ENCODE assay signal across 8 mouse cellular contexts in genomic region chr11:94210191-94211086, GRCm38 (mm10). TPM values are rescaled to one million over a fixed set of nuclear protein-coding genes. Genes with fewer than 3 reads are reported as not detected.
DNase-seq lines count a peak whose midpoint lies in the region; ATAC-seq and TF ChIP-seq lines count a peak whose summit lies in the region.

No protein-coding gene starts in this region.

- peak overlapping the region; percentile 60 to 66 (median 64) for H3K4me3 ChIP-seq in CH12.LX (replicated peaks in 1 of 3; ENCODE audit: low read depth in 2 of 3, low read length in 2 of 3, poor library complexity in 1 of 3)
- peak overlapping the region; percentile 99 for H3K4me3 ChIP-seq in forebrain, embryonic 12.5 days (replicated peaks)
- H3K4me3 ChIP-seq in liver, postnatal 0 days (ENCODE audit: low read depth, low read length): peak overlapping the region; percentile 100
- peak overlapping the region; percentile 42 for H3K4me3 ChIP-seq in neural tube, embryonic 14.5 days (ENCODE audit: low read depth, low read length)

- H3K36me3 ChIP-seq in CH12.LX (replicated peaks in 1 of 2; ENCODE audit: control insufficient read depth in 1 of 2, insufficient read depth in 1 of 2, low read length in 1 of 2): peaks cover 10 to 13% of the 10 kb centered on the region in 2 experiments
- H3K36me3 ChIP-seq in forebrain, embryonic 12.5 days (replicated peaks): peaks cover 12% of the 10 kb centered on the region
- H3K36me3 ChIP-seq in liver, postnatal 0 days (replicated peaks; ENCODE audit: insufficient read depth, low read length): peaks cover 10% of the 10 kb centered on the region
- H3K36me3 ChIP-seq in neural tube, embryonic 14.5 days (ENCODE audit: control insufficient read depth, insufficient read depth, low read length): peaks cover 9% of the 10 kb centered on the region; the same call in 1 of the 2 replicates

- TF ChIP-seq EP300 in CH12.LX (IDR thresholded peaks at IDR 0.05; ENCODE audit: low read length): no peak
- TF ChIP-seq EP300 in liver, postnatal 0 days (IDR thresholded peaks at IDR 0.05; ENCODE audit: low read depth): 0 out of 2 replicates have a peak, but pooled peaks have one; percentile 7

- dilution Hi-C loops in CH12.LX (cut with MboI; ENCODE audit: extremely low pct_ligation_motif_present, extremely low pct_unique_long_range_greater_than_20kb, low sequenced_read_pairs): no loop called here

- H3K9ac ChIP-seq in CH12.LX (ENCODE audit: insufficient read depth, low read depth): peak overlapping the region; percentile 31
- peak overlapping the region; percentile 64 for H3K9ac ChIP-seq in forebrain, embryonic 12.5 days
- peak overlapping the region; percentile 83 for H3K9ac ChIP-seq in liver, postnatal 0 days (replicated peaks)
- peak overlapping the region; percentile 56 for H3K9ac ChIP-seq in neural tube, embryonic 14.5 days (replicated peaks; ENCODE audit: low read depth, low read length)

- intact Hi-C loops in heart, postnatal 10 days (cut with DNase I): no loop called here

- DNase-seq in CH12.LX (ENCODE audit: extremely low read depth): peak; percentile 96
- DNase-seq in c-Kit-positive CD71-positive TER-119-negative erythroid progenitor cells, embryonic 14.5 days (ENCODE audit: low read depth): peak; percentile 93
- peak; percentile 94 to 95 for DNase-seq in heart, postnatal 10 days
- peak; percentile 94 for DNase-seq in large intestine, adult 2 months (ENCODE audit: low read depth, low spot score)
- peak; percentile 90 for DNase-seq in liver, postnatal 0 days
- DNase-seq in testis, postnatal 10 days (ENCODE audit: low spot score): peak; percentile 82

- peak; percentile 53; the same call in 1 of the 2 replicates for TF ChIP-seq POLR2A in CH12.LX (IDR thresholded peaks at IDR 0.05; ENCODE audit: low read depth, low read length)

- peaks cover 5% of the 10 kb centered on the region for H3K27me3 ChIP-seq in CH12.LX (replicated peaks)
- H3K27me3 ChIP-seq in forebrain, embryonic 12.5 days: no peaks in the 10 kb centered on the region
- H3K27me3 ChIP-seq in liver, postnatal 0 days (ENCODE audit: insufficient read depth, low read length): no peaks in the 10 kb centered on the region
- no peaks in the 10 kb centered on the region for H3K27me3 ChIP-seq in neural tube, embryonic 14.5 days (ENCODE audit: control insufficient read depth, insufficient read depth, low read length)

- TF ChIP-seq CTCF in CH12.LX (conservative IDR thresholded peaks at IDR 0.05 in 1 of 2, IDR thresholded peaks at IDR 0.05 in 1 of 2; ENCODE audit: low read depth in 2 of 2, low read length in 2 of 2): peak in 1 of 2 experiments; percentile 25; a peak in 1 of 4 replicates
- 0 out of 2 replicates have a peak, but pooled peaks have one; percentile 11 for TF ChIP-seq CTCF in liver, postnatal 0 days (IDR thresholded peaks at IDR 0.05; ENCODE audit: low read depth)

- H3K27ac ChIP-seq in CH12.LX (ENCODE audit: insufficient read depth, low read depth): peak overlapping the region; percentile 65
- peak overlapping the region; percentile 98 for H3K27ac ChIP-seq in forebrain, embryonic 12.5 days
- peak overlapping the region; percentile 99 for H3K27ac ChIP-seq in liver, postnatal 0 days (ENCODE audit: low read depth)
- peak overlapping the region; percentile 98 for H3K27ac ChIP-seq in neural tube, embryonic 14.5 days (ENCODE audit: low read depth, low read length)

- peaks cover 4 to 22% of the 10 kb centered on the region in 2 experiments; a peak in 3 of 4 replicates for H3K4me1 ChIP-seq in CH12.LX (ENCODE audit: control insufficient read depth in 1 of 2, insufficient read depth in 2 of 2)
- H3K4me1 ChIP-seq in forebrain, embryonic 12.5 days: peaks cover 33% of the 10 kb centered on the region
- H3K4me1 ChIP-seq in liver, postnatal 0 days (ENCODE audit: insufficient read depth): peaks cover 7% of the 10 kb centered on the region; the same call in 1 of the 2 replicates
- H3K4me1 ChIP-seq in neural tube, embryonic 14.5 days (ENCODE audit: control insufficient read depth, insufficient read depth, low read length): peaks cover 16% of the 10 kb centered on the region

- no peaks in the 10 kb centered on the region for H3K9me3 ChIP-seq in CH12.LX (replicated peaks; ENCODE audit: low read length)
- H3K9me3 ChIP-seq in forebrain, embryonic 12.5 days: no peaks in the 10 kb centered on the region
- no peaks in the 10 kb centered on the region for H3K9me3 ChIP-seq in liver, postnatal 0 days (ENCODE audit: low read length)
- no peaks in the 10 kb centered on the region for H3K9me3 ChIP-seq in neural tube, embryonic 14.5 days (ENCODE audit: control insufficient read depth, low read length)

- under 1% methylated on average over 47 of the region's 56 CpGs for WGBS in forebrain, embryonic 12.5 days
- under 1% methylated on average over 43 of the region's 56 CpGs for WGBS in large intestine, adult 2 months
- under 1% methylated on average over 42 of the region's 56 CpGs for WGBS in liver, postnatal 0 days (ENCODE audit: insufficient replicate concordance)
- WGBS in neural tube, embryonic 14.5 days: under 1% methylated on average over 47 of the region's 56 CpGs

- no peak; the same call in 1 of the 2 replicates for TF ChIP-seq RAD21 in CH12.LX (IDR thresholded peaks at IDR 0.05; ENCODE audit: low read depth, low read length)

- peaks cover 29% of the 10 kb centered on the region for H3K79me2 ChIP-seq in CH12.LX (replicated peaks; ENCODE audit: control insufficient read depth, extremely low read depth, insufficient read depth, poor library complexity, severe bottlenecking)

- peak; percentile 76 for ATAC-seq in forebrain, embryonic 12.5 days (ENCODE audit: low FRiP score)
- ATAC-seq in liver, postnatal 0 days: peak; percentile 68
- ATAC-seq in neural tube, embryonic 14.5 days (ENCODE audit: low read depth): peak; percentile 82

- in situ Hi-C loops in CH12.LX (cut with MboI; ENCODE audit: low pct_ligation_motif_present, low pct_unique_long_range_greater_than_20kb, low sequenced_read_pairs): no loop called here

- H3K4me2 ChIP-seq in CH12.LX (ENCODE audit: insufficient read depth, low read depth, poor library complexity, severe bottlenecking): peak overlapping the region; percentile 85
- H3K4me2 ChIP-seq in forebrain, embryonic 12.5 days: peak overlapping the region; percentile 95
- peak overlapping the region; percentile 100 for H3K4me2 ChIP-seq in liver, postnatal 0 days (ENCODE audit: low read depth, low read length)
- H3K4me2 ChIP-seq in neural tube, embryonic 14.5 days (ENCODE audit: low read depth, low read length): peak overlapping the region; percentile 66

TF ChIP-seq in CH12.LX, 34 proteins besides CTCF, POLR2A, EP300 and RAD21 (continues in another document):
- no peak; the same call in 1 of the 2 replicates for TF ChIP-seq ZMIZ1 (IDR thresholded peaks at IDR 0.05; ENCODE audit: low read depth, low read length)
- TF ChIP-seq PAX5 (IDR thresholded peaks at IDR 0.05; ENCODE audit: low read length): no peak
- TF ChIP-seq MAX (IDR thresholded peaks at IDR 0.05; ENCODE audit: low read length): no peak; the same call in 1 of the 2 replicates
- TF ChIP-seq ZNF384 (IDR thresholded peaks at IDR 0.05; ENCODE audit: low read depth, low read length): 0 out of 2 replicates have a peak, but pooled peaks have one; percentile 34
- no peak for TF ChIP-seq KAT2A (IDR thresholded peaks at IDR 0.05; ENCODE audit: insufficient replicate concordance, low read length)
- no peak for TF ChIP-seq ZKSCAN1 (IDR thresholded peaks at IDR 0.05; ENCODE audit: borderline replicate concordance, low read depth, low read length)
- peak; percentile 5; the same call in 1 of the 2 replicates for TF ChIP-seq IRF4 (IDR thresholded peaks at IDR 0.05; ENCODE audit: low read depth, low read length)
- peak; percentile 11 for TF ChIP-seq MAZ (IDR thresholded peaks at IDR 0.05; ENCODE audit: low read depth, low read length)
- TF ChIP-seq MYC (IDR thresholded peaks at IDR 0.05; ENCODE audit: low read depth, low read length): peak; percentile 84
- TF ChIP-seq ETS1 (conservative IDR thresholded peaks at IDR 0.05; ENCODE audit: low read depth, low read length): peak; percentile 24; the same call in 1 of the 2 replicates
- TF ChIP-seq TBP (conservative IDR thresholded peaks at IDR 0.05; ENCODE audit: low read depth, low read length): no peak
- no peak; the same call in 1 of the 2 replicates for TF ChIP-seq NELFE (IDR thresholded peaks at IDR 0.05; ENCODE audit: low read depth, low read length)
- TF ChIP-seq SMC3 (IDR thresholded peaks at IDR 0.05; ENCODE audit: low read depth, low read length): peak; percentile 9; the same call in 1 of the 2 replicates
- TF ChIP-seq USF2 (conservative IDR thresholded peaks at IDR 0.05; ENCODE audit: low read depth, low read length): no peak
- TF ChIP-seq BHLHE40 (IDR thresholded peaks at IDR 0.05; ENCODE audit: low read depth, low read length): peak; percentile 61
- no peak for TF ChIP-seq UBTF (IDR thresholded peaks at IDR 0.05; ENCODE audit: low read depth, low read length)
- TF ChIP-seq USF1 (IDR thresholded peaks at IDR 0.05; ENCODE audit: low read depth, low read length): no peak
- no peak for TF ChIP-seq GABPA (IDR thresholded peaks at IDR 0.05; ENCODE audit: insufficient replicate concordance, low read depth, low read length)
- TF ChIP-seq JUN (IDR thresholded peaks at IDR 0.05; ENCODE audit: insufficient read depth, low read depth, low read length): no peak
- peak; percentile 59; the same call in 1 of the 2 replicates for TF ChIP-seq CHD1 (IDR thresholded peaks at IDR 0.05; ENCODE audit: low read depth, low read length)

RNA-seq across cellular contexts. Expression of gene Tob1, which starts 0.8 kb away (rescaled TPM):
- total RNA-seq in CH12.LX (2012; rRNA removed) (8.8 and 10.6 TPM in 2 replicates), CH12.LX (2014; rRNA removed) (7.2 and 9.0 TPM in 2 replicates)
- 12.5 and 14.3 TPM in 2 replicates for polyA plus RNA-seq in CH12.LX (2012; ENCODE audit: insufficient read length, low read depth)
- 42.6 and 43.1 TPM in 2 replicates for polyA plus RNA-seq in forebrain, embryonic 12.5 days (2016; fragmentation: Nextera tagmentation; extraction: Ambion mirVana)
- total RNA-seq in heart, postnatal 10 days (2021): 10 to 100 TPM; 67.4 to 81.0 TPM
- polyA plus RNA-seq in large intestine, adult 2 months (2012; rRNA removed): 34.1 and 79.2 TPM in 2 replicates
- 47.8 and 53.1 TPM in 2 replicates for polyA plus RNA-seq in liver, postnatal 0 days (2015; fragmentation: Nextera tagmentation; extraction: Ambion mirVana)
- 27.9 and 31.1 TPM in 2 replicates for polyA plus RNA-seq in neural tube, embryonic 14.5 days (2014; fragmentation: Nextera tagmentation; extraction: Ambion mirVana)

RNA-seq across cellular contexts. Expression of gene Wfikkn2, which starts 35.4 kb away (rescaled TPM):
- total RNA-seq in CH12.LX (2012; rRNA removed): 0.04 and 0.08 TPM in 2 replicates
- total RNA-seq in CH12.LX (2014; rRNA removed): 0.08 TPM in 1 of 2 replicates, not detected in the other
- 0.10 and 0.11 TPM in 2 replicates for polyA plus RNA-seq in CH12.LX (2012; ENCODE audit: insufficient read length, low read depth)
- 4.4 and 5.1 TPM in 2 replicates for polyA plus RNA-seq in forebrain, embryonic 12.5 days (2016; fragmentation: Nextera tagmentation; extraction: Ambion mirVana)
- total RNA-seq in heart, postnatal 10 days (2021): 1 to 10 TPM; 2.0 to 2.2 TPM
- polyA plus RNA-seq in large intestine, adult 2 months (2012; rRNA removed): 1.2 and 3.5 TPM in 2 replicates
- 0.39 and 0.54 TPM in 2 replicates for polyA plus RNA-seq in liver, postnatal 0 days (2015; fragmentation: Nextera tagmentation; extraction: Ambion mirVana)
- polyA plus RNA-seq in neural tube, embryonic 14.5 days (2014; fragmentation: Nextera tagmentation; extraction: Ambion mirVana): 0.24 and 1.8 TPM in 2 replicates

Comparison
In these comparisons a context has a peak if more than half of its experiments do, and no peak if none do; other contexts are left out.
1. Peak in every context shown above with its lines: DNase-seq, ATAC-seq, H3K4me3 ChIP-seq and H3K27ac ChIP-seq.
2. H3K4me3 ChIP-seq: peak in every context shown above with its lines; median percentile 100 in liver, postnatal 0 days; 99 in forebrain, embryonic 12.5 days; 64 in CH12.LX; 42 in neural tube, embryonic 14.5 days.
3. H3K9ac ChIP-seq: peak in every context shown above with its lines; median percentile 83 in liver, postnatal 0 days; 64 in forebrain, embryonic 12.5 days; 56 in neural tube, embryonic 14.5 days; 31 in CH12.LX.